Mouse (Mus musculus) limb, embryonic 11.5 days (tissue): ENCODE results near the gene Ggcx. TPM values are rescaled to one million over a fixed set of nuclear protein-coding genes. Genes with fewer than 3 reads are reported as not detected.
A peak's percentile ranks its signal among the peaks of the same experiment; 100 is the strongest.

Experiments
- ATAC-seq: fragments of 200-750 bp; cut with Nextera tagmentation; 2 replicates; pipeline ENCODE4 v1.8.0; 2017; ENCODE audit warnings: low read depth; ENCODE audit not compliant: insufficient number of reproducible peaks, low FRiP score, low TSS enrichment
- DNase-seq: peaks from one replicate; pipeline ENCODE4 v3.0.0-alpha.2; 2015; ENCODE audit warnings: low spot score
- H3K27ac ChIP-seq: fragments of 300-500 bp; sonication (generic); replicated peaks from 2 replicates; pipeline ENCODE4 v1.5.1; 2014; ENCODE audit warnings: low read depth, mild to moderate bottlenecking, low read length
- H3K27me3 ChIP-seq: fragments of 300-500 bp; sonication (generic); 2 replicates; pipeline ENCODE4 v1.6.1; 2014; ENCODE audit warnings: mild to moderate bottlenecking, low read length, mixed read lengths; ENCODE audit not compliant: control insufficient read depth, insufficient read depth
- H3K36me3 ChIP-seq: fragments of 300-500 bp; sonication (generic); 2 replicates; pipeline ENCODE4 v1.6.1; 2014; ENCODE audit warnings: mild to moderate bottlenecking, low read length, moderate library complexity, mixed read lengths; ENCODE audit not compliant: control insufficient read depth, insufficient read depth
- H3K4me1 ChIP-seq: fragments of 300-500 bp; sonication (generic); 2 replicates; pipeline ENCODE4 v1.6.1; 2014; ENCODE audit warnings: low read length, mixed read lengths; ENCODE audit not compliant: control insufficient read depth, insufficient read depth
- H3K4me2 ChIP-seq: fragments of 300-500 bp; sonication (generic); 2 replicates; pipeline ENCODE4 v1.6.1; 2014; ENCODE audit warnings: low read depth, mild to moderate bottlenecking, moderate library complexity; ENCODE audit not compliant: severe bottlenecking
- H3K4me3 ChIP-seq: fragments of 300-500 bp; sonication (generic); 2 replicates; pipeline ENCODE4 v1.5.1; 2014; ENCODE audit warnings: low read depth, low read length
- H3K9ac ChIP-seq: fragments of 300-500 bp; sonication (generic); 2 replicates; pipeline ENCODE4 v1.6.1; 2014; ENCODE audit warnings: mild to moderate bottlenecking, low read length
- H3K9me3 ChIP-seq: fragments of 300-500 bp; sonication (generic); 2 replicates; pipeline ENCODE4 v1.6.1; 2016; ENCODE audit warnings: low read length; ENCODE audit not compliant: control insufficient read depth
- WGBS: fragments of 180-500 bp; shearing (Covaris S2); extraction: QIAGEN DNeasy Blood & Tissue Kit; methylation state at CpG from one replicate; pipeline ENCODE4 v1.1.7; 2014; 5-methylcytosine and 5-hydroxymethylcytosine counted together
- polyA plus RNA-seq: library from polyadenylated mRNA; unstranded; fragments of >200 nt; fragmentation: Nextera tagmentation; extraction: Ambion mirVana; gene quantifications from 2 replicates; pipeline ENCODE4 v1.2.1, GENCODE M21; 2014

Gene Ggcx
- polyA plus RNA-seq, 1 experiment from 2014 or later = 16.0 TPM

GRCm38 (mm10) chr6:72383142-72383820, 30.8 kb upstream of the Ggcx start:
- peaks cover 3% of the 10 kb centered on the region; the same call in 1 of the 2 replicates for H3K27me3 ChIP-seq
- no peaks in the 10 kb centered on the region for H3K9me3 ChIP-seq
- peaks cover 10% of the 10 kb centered on the region for H3K4me1 ChIP-seq
- DNase-seq = no peak
- no peaks in the 10 kb centered on the region; the same call in 1 of the 2 replicates for H3K36me3 ChIP-seq
- no peak overlapping the region for H3K4me3 ChIP-seq
- no peak overlapping the region for H3K4me2 ChIP-seq
- no peak overlapping the region for H3K27ac ChIP-seq
- no peak for ATAC-seq
- 87% methylated on average over 6 of the region's 6 CpGs for WGBS
- H3K9ac ChIP-seq = no peak overlapping the region

- no peak overlapping the region for H3K9ac ChIP-seq
- ATAC-seq = no peak
- no peak overlapping the region for H3K4me2 ChIP-seq
- DNase-seq = no peak
- H3K27me3 ChIP-seq = peaks cover 3% of the 10 kb centered on the region; the same call in 1 of the 2 replicates
- H3K4me3 ChIP-seq = no peak overlapping the region
- H3K36me3 ChIP-seq = no peaks in the 10 kb centered on the region; the same call in 1 of the 2 replicates
- no peaks in the 10 kb centered on the region for H3K9me3 ChIP-seq
- H3K4me1 ChIP-seq = peaks cover 16% of the 10 kb centered on the region
- 93% methylated on average over 7 of the region's 7 CpGs for WGBS
- no peak overlapping the region for H3K27ac ChIP-seq
These were observed 30.2 kb upstream of the Ggcx start for GRCm38 (mm10) chr6:72383952-72384351.

- Histone ChIP-seq H3K9ac (no peak overlapping the region), H3K4me3 (no peak overlapping the region), H3K4me2 (no peak overlapping the region), H3K4me1 (peaks cover 19% of the 10 kb centered on the region), H3K27me3 (no peaks in the 10 kb centered on the region; the same call in 1 of the 2 replicates), H3K27ac (no peak overlapping the region), H3K36me3 (no peaks in the 10 kb centered on the region; the same call in 1 of the 2 replicates), H3K9me3 (no peaks in the 10 kb centered on the region)
- WGBS = 84% methylated on average over 4 of the region's 4 CpGs
- ATAC-seq = no peak
- no peak for DNase-seq
These were observed 28.9 kb upstream of the Ggcx start for GRCm38 (mm10) chr6:72385258-72385657.

- H3K4me2 ChIP-seq = no peak overlapping the region
- WGBS = 90% methylated on average over 2 of the region's 2 CpGs
- no peaks in the 10 kb centered on the region for H3K9me3 ChIP-seq
- ATAC-seq (no peak), DNase-seq (no peak)
- no peak overlapping the region for H3K4me3 ChIP-seq
- no peaks in the 10 kb centered on the region; the same call in 1 of the 2 replicates for H3K36me3 ChIP-seq
- no peak overlapping the region for H3K27ac ChIP-seq
- H3K4me1 ChIP-seq = peaks cover 17% of the 10 kb centered on the region
- no peak overlapping the region for H3K9ac ChIP-seq
- no peaks in the 10 kb centered on the region for H3K27me3 ChIP-seq
These were observed 27.5 kb upstream of the Ggcx start for GRCm38 (mm10) chr6:72386561-72386960.

- H3K27me3 ChIP-seq = no peaks in the 10 kb centered on the region
- peak overlapping the region; percentile 3; the same call in 1 of the 2 replicates for H3K4me2 ChIP-seq
- no peak overlapping the region for H3K9ac ChIP-seq
- DNase-seq (no peak), ATAC-seq (no peak)
- no peaks in the 10 kb centered on the region; the same call in 1 of the 2 replicates for H3K36me3 ChIP-seq
- no peaks in the 10 kb centered on the region for H3K9me3 ChIP-seq
- no peak overlapping the region for H3K27ac ChIP-seq
- H3K4me1 ChIP-seq = peaks cover 17% of the 10 kb centered on the region
- no peak overlapping the region for H3K4me3 ChIP-seq
- WGBS = 47% methylated on average over 3 of the region's 3 CpGs
These were observed 26.3 kb upstream of the Ggcx start for GRCm38 (mm10) chr6:72387816-72388215.

GRCm38 (mm10) chr6:72388266-72388665, 25.8 kb upstream of the Ggcx start:
- Histone ChIP-seq H3K27me3 (no peaks in the 10 kb centered on the region), H3K36me3 (no peaks in the 10 kb centered on the region; the same call in 1 of the 2 replicates), H3K9ac (no peak overlapping the region), H3K4me2 (peak overlapping the region; percentile 3; the same call in 1 of the 2 replicates), H3K9me3 (no peaks in the 10 kb centered on the region), H3K4me1 (peaks cover 17% of the 10 kb centered on the region), H3K27ac (no peak overlapping the region), H3K4me3 (no peak overlapping the region)
- 43% methylated on average over 10 of the region's 10 CpGs for WGBS
- ATAC-seq = no peak
- no peak for DNase-seq

GRCm38 (mm10) chr6:72388791-72389329, 25.2 kb upstream of the Ggcx start:
- Histone ChIP-seq H3K27me3 (no peaks in the 10 kb centered on the region), H3K36me3 (no peaks in the 10 kb centered on the region; the same call in 1 of the 2 replicates), H3K4me3 (no peak overlapping the region), H3K9me3 (no peaks in the 10 kb centered on the region), H3K4me2 (peak overlapping the region; percentile 31), H3K27ac (no peak overlapping the region), H3K4me1 (peaks cover 17% of the 10 kb centered on the region), H3K9ac (no peak overlapping the region)
- 0 out of 2 replicates have a peak, but pooled peaks have one; percentile 33 for ATAC-seq
- 39% methylated on average over 6 of the region's 6 CpGs for WGBS
- DNase-seq = peak; percentile 62

GRCm38 (mm10) chr6:72389471-72389940, 24.6 kb upstream of the Ggcx start:
- DNase-seq (no peak), ATAC-seq (peak; percentile 15; the same call in 1 of the 2 replicates)
- H3K36me3 ChIP-seq = no peaks in the 10 kb centered on the region; the same call in 1 of the 2 replicates
- H3K4me3 ChIP-seq = peak overlapping the region; percentile 48
- H3K4me2 ChIP-seq = peak overlapping the region; percentile 76
- H3K9me3 ChIP-seq = no peaks in the 10 kb centered on the region
- peak overlapping the region; percentile 73 for H3K9ac ChIP-seq
- H3K4me1 ChIP-seq = peaks cover 17% of the 10 kb centered on the region
- no peaks in the 10 kb centered on the region for H3K27me3 ChIP-seq
- peak overlapping the region; percentile 76 for H3K27ac ChIP-seq
- WGBS = 21% methylated on average over 13 of the region's 13 CpGs
